Mouse (Mus musculus): ENCODE measurements around the gene Slc44a5.
"Not testable (repeated sequence)": the region's sequence is repeated elsewhere in the genome, so short reads cannot be mapped to it uniquely, and the experiment has no call there.

The Slc44a5 gene

GRCm38 (mm10) chr3:153973949-153974760 lies 919 bp downstream of the Slc44a5 start:
- no peak for DNase-seq

DNA sequence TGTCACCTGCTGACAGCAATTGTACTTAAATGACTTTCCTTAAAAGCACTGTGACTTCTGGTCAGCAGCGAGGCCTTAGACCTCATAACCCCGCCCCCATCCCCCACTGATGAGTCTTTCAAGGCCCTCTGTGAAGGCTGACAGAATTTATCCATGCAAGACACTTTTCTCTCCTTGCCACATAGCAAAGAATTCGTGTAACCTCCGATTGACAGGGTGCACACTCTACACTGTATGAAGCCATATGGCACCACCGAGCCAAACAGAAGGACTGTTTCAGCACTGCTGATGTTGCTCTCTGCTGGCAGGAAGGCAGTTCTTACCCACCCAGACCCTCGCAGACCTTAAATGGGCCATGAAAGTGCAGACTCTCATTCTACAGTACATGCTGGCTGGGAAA lies 1.8 kb downstream of the Slc44a5 start:
- no peak for DNase-seq

GRCm38 (mm10) chr3:153975791-153976190 lies 2.6 kb downstream of the Slc44a5 start:
- no peak for DNase-seq

DNA sequence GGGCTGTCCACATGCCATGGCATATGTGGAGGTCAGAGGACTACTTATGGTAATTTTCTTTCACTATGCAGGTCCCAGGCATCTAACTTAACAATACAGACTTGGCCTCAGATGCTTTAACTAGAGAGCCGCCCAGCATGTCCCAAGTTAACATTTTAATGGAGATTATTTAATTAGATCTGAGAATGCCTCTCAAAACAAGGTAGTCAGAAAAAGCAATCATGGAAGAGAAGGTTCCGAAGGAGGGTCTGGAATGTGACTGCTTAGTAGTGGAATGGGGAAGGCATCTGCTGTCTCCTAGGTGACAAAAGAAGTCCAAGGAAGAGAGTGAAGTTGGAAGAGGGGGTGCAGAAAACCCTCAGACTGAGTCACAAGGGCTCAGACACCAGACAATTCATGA lies 7.4 kb downstream of the Slc44a5 start:
- DNase-seq: no peak

GRCm38 (mm10) chr3:153984428-153985340 lies 11.4 kb downstream of the Slc44a5 start:
- peak; percentile 50 for DNase-seq

DNA sequence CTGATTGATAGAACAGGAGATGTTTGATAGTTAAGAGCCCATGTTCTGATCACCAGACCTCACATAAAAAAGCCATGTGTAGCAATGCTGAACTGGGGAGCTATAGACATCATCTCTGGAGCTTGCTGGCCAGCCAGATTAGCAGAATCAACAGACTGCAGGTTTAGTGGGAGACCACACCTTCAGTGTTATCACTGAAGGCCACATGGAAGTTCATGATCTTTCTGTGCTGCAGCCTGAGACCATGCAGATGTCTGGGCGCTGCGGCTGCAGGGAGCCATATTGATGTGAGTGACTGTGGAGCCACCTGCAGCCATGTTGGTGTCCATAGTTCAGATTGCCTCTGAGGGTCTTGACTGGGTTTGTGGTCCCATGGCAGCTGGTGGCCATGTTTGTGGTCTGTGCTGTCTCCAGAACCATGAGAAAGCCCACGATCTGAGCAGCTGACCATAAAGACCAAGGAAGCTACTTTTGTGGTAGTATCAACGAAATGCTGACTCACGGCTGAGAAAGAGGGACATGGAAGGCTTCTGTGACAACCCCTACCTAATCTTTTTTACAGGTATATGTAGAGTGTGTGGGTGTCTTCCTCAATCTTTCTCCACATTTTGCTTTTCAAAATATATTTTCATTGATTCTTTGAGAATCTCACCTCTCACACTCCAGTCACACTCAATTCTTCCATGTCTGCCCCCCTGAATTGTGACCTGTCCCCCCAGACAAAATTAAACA lies 26.7 kb downstream of the Slc44a5 start:
- peak; percentile 66 for DNase-seq

DNA sequence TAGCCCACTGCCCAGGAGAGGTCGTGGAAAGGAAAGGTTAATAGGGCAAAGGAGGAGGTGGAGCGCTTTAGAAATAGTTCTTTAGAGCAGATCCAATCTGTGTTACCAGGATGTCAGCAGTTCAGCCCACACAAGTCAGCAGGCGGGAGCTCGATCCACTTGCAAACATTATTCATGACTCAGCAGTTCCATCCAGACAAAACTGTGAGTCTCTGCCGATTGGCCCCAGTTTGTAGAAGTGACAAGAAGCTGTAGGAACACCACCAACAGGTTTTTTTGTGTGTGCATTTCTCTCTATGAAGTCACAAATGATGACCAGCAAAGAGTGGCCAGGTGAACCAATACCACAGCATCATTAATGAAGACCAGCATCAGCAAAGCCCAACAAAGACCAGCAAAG lies 28.1 kb downstream of the Slc44a5 start:
- DNase-seq: no peak

DNA sequence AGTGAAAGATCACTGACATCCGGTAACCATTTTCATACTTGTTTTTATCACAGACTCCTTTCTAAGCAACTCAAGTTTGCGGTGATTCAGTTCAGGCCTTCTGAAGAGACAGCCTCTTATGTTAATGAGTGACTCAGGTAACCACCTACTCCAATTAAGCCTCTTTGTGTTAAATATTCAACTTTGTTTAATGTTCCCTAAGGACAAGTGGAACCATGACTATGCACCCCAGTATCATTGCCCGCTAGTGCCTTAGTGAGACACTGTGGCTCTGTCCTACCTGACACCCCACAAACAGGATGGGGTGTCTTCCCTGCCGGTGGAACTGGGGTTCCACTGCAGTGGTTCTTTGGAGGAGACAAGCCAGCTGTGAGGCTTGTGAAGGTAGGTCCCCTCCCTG lies 73.6 kb downstream of the Slc44a5 start:
- no peak for DNase-seq

DNA sequence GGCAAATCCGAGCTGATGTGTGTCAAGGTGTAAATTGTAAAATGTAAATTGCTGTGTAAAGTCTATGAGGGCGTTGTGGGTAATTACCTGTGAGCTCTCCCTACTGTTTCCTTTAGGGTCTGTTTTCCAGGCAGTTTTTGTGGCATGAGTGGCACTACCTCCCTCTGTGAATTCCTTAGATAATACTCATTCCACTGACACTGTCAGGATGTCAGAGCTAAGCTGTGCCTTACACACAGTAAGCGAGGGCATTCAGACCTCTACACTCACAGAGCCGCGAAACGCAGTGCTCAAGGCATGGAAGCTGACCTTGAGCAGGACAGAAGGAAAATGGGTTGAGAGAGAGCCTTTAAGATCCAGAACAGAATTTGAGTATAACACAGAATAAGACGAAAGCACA lies 80.1 kb downstream of the Slc44a5 start:
- no peak for DNase-seq

GRCm38 (mm10) chr3:154057464-154057863 lies 84.2 kb downstream of the Slc44a5 start:
- DNase-seq: peak; percentile 15

DNA sequence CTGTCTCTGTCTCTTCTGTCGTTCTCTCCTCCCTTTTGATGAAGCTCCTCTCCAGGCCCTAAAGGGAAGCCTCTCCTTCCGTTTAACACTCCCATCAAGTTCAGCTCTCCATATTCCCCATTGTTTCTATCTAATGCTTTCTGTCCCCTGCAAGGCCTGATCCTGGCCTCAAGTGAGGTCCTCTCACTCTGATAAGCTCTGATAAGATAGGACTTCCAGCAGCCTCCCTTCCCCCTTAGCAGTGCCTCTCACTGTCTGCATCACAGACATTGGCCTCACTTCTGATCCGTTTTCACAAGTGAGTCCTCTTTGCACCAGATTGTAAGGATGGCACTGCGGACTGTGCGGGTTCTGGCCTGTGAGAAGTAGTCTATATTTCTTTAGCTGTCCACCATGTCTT lies 85.0 kb downstream of the Slc44a5 start:
- DNase-seq: peak; percentile 34

DNA sequence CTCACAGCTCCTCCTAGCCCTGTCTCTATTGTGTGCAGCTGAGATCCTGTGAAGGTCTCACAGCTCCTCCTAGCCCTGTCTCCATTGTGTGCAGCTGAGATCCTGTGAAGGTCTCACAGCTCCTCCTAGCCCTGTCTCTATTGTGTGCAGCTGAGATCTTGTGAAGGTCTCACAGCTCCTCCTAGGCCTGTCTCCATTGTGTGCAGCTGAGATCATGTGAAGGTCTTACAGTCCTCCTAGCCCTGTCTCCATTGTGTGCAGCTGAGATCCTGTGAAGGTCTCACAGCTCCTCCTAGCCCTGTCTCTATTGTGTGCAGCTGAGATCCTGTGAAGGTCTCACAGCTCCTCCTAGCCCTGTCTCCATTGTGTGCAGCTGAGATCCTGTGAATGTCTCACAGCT lies 98.8 kb downstream of the Slc44a5 start:
- not testable (repeated sequence) for DNase-seq

DNA sequence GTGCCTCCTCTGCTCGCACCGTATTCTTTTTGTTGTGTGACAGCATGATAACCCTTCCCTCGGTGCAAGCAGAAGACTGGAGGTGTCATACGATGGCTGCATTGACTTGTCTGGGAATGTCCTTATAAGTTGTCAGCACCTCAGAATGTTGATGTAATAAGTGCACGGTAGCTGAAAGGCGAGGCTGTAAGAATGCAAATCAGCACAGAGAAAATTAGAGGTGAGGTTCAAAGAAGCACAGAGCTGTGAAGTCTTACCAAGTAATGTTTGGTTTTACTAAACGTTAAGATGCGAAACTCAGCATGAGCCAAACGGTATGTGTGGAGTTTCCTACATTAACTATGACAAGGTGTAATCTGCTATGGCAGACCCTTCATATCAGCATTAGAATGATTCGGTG lies 102.5 kb downstream of the Slc44a5 start:
- DNase-seq: no peak

DNA sequence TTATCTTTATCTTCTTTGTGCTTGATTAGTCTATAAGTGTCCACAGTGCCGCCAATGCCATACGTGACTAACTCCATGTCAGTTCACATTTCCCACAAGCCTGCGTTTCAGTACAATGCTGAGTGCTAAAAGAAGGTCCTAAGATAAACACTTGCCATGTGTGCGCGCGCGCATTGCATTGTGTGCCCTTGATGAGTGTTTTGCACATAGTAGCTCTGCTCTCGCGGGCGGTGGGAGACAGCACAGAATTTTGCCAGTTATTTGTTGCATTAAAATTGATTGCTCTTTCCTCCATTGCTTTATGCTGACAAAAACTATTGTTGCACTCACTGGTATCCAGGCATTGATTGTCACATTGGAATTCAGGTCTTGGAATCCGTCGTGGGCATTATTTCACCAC lies 108.5 kb downstream of the Slc44a5 start:
- DNase-seq: no peak

DNA sequence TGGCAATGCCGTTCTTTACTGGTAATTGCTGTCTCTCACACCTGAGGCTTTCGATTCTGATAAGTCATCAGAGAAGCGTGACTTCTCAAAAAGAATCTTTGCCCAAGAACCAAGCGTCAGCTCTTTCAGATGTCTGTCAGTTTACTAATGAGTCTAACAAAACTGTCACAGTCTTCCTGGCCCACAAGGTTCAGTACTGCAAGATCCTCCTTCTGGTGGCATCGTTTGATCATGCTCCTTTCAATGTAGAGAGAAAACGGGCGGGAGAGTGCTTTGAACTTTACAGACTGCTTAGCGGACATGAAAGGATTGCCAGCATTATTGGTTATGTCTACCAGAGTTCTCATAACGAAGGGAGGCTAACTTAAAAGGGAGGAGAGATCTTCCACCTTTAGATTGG lies 109.0 kb downstream of the Slc44a5 start:
- DNase-seq: no peak

GRCm38 (mm10) chr3:154082961-154083360 lies 109.7 kb downstream of the Slc44a5 start:
- DNase-seq: no peak

- no peak for DNase-seq
Measured at GRCm38 (mm10) chr3:154089996-154090395, 116.8 kb downstream of the Slc44a5 start.

DNA sequence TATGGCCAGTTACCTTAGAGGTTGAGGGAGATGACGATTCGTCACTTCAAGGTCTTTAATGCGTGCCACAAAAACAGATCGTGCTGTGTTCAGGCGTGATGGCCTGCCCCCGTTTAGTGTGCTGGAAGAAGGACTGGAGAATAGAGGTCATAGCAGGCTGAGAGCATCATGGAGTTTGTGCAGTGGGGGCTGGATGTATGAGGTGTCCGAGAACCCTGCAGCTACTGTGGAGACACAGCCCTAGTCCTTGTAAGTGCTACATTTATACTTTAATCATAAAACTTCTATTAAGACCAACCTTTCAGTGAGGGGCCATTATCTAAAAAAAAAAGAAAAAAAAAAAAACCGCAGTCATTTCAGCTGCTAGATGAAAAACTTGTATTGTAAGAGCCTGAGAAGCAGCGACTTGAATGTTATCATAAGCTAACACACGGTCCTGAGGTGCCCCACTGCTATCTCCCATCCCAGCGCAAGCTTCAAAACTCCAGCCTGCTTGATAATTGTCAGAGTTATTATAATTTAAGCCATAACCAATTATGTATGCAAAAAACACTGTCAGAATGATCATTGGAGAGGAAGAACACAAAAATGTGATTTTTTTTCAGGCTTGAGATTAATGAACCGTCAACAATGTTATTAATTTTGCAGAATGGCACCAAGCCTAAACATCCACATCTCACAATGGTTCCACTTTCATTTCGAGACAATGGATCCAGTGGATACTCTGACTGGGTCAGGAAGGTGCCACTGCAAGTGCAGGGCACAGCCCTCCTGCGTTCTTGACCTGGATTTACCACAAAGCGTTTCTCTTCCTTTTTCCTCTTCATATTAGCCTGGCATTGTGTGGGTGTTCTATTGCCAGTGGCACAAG lies 118.5 kb downstream of the Slc44a5 start:
- peak; percentile 79 for DNase-seq

DNA sequence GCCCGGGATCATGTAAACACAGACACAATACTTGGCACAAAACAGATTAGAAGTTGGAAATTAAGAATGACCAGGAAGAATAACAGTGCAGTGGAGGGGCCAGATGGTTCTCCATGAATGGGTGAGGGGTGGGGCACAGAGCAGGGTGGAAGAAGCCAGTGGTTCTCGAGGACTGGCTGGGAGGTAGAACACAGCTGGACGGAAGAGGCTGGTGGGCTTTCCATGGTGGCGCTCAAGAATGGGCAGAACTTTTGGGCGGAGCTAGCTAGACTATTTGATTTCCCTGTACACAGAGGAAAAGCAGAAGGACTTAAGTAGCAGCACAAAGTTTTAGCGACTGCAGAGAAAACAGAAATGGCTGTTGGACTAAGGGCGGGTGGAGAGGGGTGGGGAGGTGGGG lies 119.2 kb downstream of the Slc44a5 start:
- DNase-seq: peak; percentile 47

DNA sequence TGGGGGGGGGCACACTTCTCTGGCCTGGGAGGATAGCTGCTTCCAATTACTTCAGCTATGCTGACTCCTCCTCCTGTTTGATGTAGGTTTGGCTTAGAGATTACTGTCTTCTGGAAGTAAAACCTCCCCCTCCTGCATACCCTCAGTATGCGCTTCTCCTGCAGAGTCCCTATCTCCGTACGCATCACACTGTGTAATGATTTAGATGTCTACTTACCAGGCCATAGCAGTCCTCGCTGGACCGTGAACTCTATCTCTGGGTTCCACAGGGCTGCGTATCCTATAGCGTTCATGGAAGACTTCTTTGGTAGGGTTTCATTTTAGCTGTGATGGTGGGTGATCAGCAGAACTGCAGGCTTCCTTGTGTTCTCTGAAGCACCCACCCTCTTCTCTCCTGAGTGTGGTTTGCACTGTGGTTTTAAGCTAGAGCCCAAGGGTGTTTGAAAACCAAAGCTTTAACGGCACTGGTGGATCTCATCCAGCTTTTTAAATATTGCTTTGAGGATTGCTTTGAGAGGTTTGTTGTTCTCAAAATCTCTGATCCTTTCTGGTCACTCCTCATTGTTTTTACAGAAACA lies 120.6 kb downstream of the Slc44a5 start:
- no peak for DNase-seq

DNA sequence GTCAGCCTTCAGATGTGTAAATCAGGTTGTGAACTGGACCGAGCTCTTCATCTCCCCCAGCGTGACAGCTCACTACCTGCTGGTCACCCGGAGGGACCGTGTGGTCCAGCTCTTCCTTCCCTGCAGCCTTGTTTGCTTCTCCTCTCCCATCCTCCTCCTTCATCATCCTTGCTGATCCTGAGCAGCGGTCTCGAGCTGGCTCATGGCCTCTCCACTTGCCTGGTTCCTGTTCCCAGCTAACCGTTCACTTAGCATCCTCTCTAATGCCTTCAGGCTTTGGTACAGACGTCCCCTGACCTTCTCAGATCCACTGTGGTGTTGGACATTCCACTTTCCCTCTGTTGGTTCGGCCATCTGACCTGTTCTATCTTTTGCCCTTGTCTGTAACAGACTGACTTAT lies 128.4 kb downstream of the Slc44a5 start:
- DNase-seq: no peak

DNA sequence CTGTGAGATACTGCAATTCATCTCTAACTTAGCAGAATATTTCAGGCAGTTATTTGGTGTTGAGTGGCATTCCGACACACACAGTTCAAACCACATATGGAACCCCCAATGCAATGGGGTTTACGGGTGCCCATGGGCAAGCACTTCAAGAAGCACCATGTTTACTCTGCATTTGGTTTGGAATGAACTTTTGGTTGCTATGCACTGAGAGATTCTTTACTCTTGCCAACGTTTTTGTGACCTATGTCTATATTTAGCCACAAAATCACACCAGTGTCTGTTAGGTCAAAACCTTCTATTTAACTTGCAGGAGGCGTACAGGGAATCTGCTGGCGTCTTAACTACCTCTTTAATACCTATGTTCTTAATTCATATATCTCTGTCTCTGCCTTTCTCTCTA lies 137.3 kb downstream of the Slc44a5 start:
- no peak for DNase-seq

Measured in liver (tissue).